Mouse (Mus musculus): ENCODE results near the gene Zfp385a.

DNA sequence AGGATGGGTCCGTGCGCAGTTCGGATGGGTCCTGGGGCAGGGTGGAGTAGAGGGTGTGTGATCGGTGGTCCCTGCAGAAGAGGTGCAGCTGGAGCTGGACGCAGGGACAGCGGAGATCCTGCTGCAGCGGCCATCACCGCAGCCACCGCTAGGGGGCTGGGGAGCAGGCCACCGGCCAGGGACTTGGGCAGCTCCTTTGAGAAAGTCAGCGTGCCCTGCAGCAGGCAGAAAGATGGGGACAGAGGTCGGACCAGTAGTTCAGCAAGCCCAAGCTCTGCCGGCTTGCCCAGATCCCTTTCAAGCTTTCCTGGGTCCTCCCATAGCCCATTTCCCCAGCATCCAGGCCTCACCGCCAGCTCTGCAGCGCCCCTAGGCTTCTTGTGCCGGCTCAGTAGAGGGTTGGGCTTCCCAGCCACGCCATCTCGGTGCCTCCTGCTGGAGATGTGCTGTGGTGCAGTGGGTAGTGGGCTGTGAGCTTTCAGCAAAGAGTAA lies 24.8 kb downstream of the Zfp385a start:
- TF ChIP-seq POLR2A (IDR thresholded peaks at IDR 0.05; ENCODE audit: low read depth, low read length) (no peak), CTCF (IDR thresholded peaks at IDR 0.05; ENCODE audit: extremely low read depth, insufficient read depth, insufficient read length, insufficient replicate concordance) (peak; percentile 49; the same call in 1 of the 2 replicates)
